Mouse (Mus musculus) left cerebral cortex, adult 8-10 months (tissue): ENCODE data around the gene Pfkfb4. TPM values are rescaled to one million over a fixed set of nuclear protein-coding genes. Genes with fewer than 3 reads are reported as not detected.

ENCODE experiments used
- DNase-seq, 2 experiments: peaks; one replicate each; pipeline ENCODE4 v3.0.0; 2022; ENCODE audit warnings: low spot score in 2 of 2
- total RNA-seq, 4 experiments: library from RNA; stranded (reverse); gene quantifications; 2 replicates each; pipeline ENCODE4 v1.2.4; 2022

The Pfkfb4 gene
- total RNA-seq, 4 experiments from 2014 or later, result 15.0 to 17.6 (median 15.2) TPM

DNA sequence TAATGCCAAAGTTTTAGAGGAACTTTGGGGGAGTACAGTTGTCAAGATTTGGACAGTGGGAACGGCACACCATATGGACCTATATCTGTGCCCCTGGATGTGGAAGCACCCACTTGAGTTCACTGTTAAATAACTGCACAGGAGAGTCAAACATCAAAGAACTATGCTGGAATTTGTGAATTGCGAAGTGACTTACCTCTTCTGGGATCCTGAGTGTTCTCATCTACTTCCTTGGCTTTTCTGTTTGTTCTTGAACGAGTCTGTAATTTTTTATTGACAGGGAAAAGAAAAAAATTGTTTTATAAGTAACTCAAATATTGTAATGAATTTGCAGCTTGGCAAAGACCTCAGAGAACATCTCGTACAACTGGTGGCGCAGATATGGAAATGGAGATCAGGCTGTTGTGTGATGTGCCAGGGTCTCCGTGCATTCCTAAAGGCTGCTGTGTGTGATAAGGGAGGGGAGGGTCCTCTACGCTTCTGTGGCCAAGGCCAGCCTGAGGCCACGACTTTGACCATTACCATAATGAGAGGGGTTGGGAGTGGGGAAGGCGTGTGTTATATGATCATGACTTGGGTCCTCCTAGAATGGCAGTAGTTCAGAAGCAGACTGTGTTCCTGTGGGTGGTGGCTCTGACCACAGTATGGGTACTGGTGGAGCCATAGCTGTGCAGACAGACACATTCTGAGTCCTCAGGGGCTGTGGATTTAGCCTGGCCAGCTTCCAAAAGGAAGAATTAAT lies 1.2 kb downstream of the Pfkfb4 start:
- no peak for DNase-seq

DNA sequence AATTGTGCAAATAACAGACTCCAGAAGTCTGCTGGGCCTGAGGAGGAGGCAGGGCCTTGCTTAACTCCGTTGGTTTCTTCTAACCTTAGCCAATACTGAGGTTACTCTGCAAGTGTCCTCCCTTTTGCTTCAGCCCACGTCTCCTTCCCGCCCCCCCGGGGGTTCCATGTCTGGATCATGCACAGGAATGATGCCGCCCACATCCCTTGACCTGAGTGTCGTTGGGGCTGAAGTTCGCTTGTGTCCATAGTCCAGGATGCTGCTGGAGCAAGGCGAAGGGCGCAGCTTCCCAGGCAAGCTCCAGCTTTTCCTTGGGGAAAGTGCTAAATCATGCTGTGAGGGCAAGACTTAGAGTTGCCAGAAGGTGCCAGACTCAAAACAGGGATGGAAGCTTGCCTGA lies 4.8 kb downstream of the Pfkfb4 start:
- no peak for DNase-seq

DNA sequence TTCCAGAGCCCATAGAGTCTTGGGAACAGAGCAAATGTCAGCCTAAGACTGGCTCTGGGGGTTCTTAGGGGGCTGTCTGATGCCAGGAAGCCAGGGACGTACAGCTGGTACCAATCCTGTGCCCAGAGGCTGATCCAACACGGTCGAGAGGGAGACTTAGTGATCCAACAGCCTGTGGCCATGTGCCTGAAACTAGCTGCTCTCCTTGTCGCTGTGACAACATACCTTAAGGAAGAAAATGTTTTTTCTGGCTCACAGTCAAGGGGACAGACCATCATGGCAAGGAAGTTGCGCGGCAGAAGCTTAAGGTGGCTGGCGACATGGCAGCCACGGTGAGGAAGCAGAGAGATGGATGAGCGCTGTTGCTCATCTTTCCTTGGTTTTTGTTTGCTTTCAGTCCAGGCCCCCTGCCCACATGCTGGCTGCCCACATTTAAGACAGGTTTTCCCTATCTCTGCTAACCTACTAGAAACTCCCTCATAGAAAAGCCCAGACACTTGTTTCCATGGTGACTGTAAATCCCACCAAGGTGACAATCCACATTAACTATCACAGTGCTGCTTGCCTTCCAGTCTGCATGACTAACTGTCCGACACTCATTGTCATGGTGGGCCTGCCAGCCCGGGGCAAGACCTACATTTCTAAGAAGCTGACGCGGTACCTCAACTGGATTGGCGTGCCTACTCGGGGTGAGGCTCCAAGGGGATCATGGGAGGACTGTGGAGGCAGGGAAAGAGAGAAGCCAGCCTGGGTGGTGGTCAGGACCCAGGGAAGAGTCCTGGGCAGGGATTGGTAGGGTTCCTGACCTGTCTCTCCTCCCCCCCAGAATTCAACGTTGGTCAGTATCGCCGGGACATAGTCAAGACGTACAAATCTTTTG lies 6.9 kb downstream of the Pfkfb4 start:
- DNase-seq, result no peak

DNA sequence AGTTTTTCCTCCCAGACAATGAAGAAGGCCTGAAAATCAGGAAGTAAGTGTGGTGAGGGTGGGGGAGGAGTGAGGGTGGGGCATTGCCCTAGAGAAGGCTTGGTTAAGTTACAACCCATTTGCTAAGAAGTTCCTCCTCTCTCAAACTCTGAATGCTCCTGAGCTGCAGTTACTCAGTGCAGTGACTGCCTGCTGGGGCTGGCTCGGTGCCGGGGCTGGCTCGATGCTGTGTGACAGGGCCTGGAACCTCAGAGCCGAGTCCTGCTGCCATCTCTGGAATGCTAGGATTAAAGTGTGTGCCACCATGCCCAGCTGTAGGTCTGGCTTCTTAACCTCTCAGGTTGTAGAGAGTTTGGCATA lies 7.6 kb downstream of the Pfkfb4 start:
- DNase-seq, result no peak

DNA sequence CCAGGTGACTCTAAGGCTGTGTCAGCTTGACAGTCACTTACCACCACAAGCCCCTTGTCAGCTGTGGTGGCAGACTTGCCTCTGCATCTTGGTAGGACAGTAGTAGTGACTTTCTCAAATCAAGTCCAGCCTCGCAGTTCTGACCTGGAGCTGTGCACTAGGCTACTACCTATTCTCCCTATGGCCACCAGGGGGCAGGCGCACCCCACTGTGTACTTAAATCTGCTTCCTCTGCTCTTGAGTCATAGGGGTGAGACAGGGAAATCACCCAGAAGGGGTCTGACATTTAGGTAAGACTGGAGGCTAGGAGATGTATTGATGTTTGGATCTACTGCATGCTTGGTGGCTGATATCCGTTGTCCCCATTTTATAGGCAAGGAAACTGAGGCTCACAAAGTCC lies 9.1 kb downstream of the Pfkfb4 start:
- DNase-seq, result no peak

DNA sequence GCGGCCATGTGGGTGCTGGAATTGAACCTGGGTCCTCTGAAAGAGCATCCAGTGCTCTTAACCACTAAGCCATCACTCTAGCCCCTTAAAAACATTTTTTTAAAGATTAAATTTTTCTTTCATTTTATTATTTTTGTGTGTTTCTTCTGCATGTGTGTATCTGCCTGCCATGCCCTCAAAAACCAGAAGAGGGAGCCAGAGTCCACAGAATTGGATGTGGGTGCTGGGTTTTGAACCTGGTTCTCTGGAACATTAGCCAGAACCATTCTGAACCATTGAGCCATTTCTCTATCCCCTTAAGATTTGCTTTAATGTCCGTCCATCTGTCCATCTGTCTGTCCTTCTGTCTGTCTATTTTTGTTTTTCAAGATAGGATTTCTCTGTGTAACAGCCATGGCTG lies 11.6 kb downstream of the Pfkfb4 start:
- no peak for DNase-seq

DNA sequence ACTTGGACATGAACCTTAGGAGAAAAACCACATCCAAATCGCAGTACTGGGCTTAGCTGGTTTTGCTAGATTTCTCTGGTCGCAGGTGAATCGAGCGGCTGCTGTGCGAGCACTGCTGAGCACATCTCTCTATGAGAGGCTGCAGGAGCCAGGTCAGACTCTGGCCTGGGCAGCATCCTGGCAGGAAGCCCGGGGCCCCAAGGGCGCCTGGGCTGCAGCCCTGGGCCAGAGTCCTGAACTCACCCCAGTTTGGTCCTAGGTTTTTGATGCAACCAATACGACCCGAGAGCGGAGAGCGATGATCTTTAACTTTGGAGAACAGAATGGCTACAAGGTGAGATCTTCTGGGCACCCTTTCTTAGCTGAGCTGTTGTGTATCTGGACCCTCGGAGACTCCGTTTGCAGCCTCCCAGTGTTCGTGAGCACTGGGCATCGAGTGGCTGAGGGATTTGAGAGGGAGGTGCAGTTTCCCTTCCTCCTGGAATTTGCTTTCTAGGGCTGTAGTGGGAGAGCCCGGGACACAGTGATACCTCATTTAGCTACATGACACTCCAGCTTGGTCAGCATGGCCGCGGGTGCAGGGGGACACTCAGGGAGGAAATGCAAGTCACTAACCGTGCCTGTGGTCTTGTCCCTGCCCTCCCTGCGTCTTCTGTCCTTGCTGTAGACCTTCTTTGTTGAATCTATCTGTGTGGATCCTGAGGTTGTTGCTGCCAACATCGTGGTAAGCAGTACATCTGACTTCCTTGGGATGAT lies 15.6 kb downstream of the Pfkfb4 start:
- no peak for DNase-seq

DNA sequence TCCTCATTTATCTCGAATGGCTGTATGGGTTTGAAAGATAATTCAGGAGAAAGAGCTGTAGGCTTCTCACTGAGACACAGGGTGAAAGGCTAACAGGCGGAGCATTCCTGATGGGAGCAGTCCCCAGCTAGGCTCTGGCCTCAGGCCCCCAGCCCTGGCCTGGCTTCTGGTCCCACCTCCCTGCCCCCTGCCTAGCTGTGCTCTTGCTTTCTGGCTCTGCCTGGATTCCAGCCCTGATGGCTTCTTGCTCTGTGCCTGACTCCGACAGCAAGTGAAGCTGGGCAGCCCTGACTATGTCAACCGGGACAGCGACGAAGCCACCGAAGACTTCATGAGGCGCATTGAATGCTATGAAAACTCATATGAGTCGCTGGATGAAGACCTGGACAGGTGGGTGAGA lies 16.5 kb downstream of the Pfkfb4 start:
- no peak for DNase-seq

DNA sequence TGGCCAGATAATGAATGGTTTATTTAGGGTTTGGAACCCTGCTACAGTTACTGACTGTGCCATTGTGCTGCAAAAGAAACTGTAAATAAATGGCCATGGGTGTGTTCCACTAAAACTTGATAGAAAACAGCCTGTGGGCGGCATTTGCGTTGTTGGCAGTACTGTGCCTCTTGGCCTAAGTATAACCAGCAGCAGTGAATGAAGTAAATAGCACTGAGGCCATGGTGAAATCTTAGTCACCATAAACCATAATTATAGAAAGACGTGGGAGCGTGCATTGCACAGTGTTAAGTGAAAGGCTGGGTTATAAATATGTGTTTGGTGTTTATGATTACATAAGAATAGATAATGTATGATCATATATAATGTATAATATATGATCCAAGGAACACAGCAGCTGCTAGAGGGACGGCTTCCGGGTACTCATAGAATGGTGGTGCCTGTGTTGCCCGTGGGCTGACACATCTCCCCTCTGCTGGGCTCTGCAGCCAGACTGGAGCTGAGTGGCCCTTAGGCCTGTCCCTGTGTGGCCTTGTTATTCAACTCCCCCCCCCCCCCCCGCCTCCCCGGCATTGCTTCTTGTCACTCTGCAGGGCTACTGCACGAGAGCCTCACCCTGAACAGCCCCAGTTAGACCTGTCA lies 17.5 kb downstream of the Pfkfb4 start:
- peak in 1 of 2 experiments; percentile 77 for DNase-seq

DNA sequence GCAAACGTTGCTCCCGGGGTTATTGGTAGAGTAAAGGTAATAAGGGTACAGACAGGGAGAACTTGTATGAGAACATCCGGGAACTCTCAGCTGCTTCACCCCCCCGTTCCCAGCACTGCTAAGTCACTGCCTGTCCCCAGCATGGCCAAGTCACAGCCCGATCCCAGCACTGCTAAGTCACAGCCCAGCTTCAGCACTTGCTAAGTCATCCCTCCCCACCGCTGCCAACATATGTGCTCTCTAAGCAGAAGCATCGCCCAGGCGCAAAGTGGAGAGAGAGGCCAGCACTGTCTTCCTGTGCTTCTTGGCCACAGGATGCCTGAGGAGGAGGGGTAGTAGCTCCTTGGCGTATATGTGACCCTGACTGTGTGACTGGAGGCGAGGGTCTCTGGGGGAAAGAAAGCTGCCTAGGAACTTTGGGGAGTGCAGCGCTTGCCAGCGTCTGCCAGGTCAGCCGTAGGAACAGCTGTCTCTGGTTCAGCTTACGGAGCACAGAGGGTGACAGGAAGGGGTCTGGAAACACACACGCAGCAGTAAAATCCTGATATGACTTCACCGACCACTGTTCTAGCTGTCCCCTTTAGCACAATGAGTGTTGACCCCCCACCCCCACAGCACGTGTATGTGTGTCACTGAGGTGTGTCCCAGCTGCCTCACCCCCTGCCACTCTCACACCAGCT lies 18.2 kb downstream of the Pfkfb4 start:
- peak in 1 of 2 experiments; percentile 75 for DNase-seq

DNA sequence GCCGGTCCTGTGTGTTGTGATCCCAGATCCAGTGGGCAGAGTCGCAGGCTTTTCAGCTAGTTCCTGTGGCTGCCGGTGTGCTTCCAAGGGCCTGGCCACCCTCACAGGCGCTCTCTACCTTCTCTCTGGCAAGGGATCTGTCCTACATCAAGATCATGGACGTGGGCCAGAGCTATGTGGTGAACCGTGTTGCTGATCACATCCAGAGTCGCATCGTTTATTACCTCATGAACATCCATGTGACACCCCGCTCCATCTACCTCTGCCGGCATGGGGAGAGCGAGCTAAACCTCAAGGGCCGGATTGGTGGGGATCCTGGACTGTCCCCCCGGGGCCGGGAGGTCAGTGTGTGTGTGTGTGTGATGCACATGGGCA lies 18.7 kb downstream of the Pfkfb4 start:
- no peak for DNase-seq

DNA sequence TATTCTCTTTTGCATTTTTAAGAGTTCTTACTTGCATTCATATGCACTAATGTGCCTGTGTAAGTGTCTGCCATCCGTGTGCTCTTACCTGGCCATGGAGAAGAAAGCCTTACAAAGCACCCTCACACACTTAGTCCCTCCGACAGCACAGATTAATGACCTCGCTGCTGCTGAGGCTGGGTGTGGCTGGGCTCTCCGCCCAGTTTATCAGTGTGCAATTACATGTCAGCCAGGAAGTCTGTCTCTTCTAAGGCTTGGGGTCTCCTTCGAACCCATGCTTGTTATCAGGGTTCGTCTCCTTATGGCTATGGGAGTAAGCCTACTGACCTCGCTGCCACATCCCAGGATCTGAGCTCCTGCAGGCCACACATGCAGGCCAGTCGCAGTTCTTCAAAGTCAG lies 23.8 kb downstream of the Pfkfb4 start:
- DNase-seq, result no peak

DNA sequence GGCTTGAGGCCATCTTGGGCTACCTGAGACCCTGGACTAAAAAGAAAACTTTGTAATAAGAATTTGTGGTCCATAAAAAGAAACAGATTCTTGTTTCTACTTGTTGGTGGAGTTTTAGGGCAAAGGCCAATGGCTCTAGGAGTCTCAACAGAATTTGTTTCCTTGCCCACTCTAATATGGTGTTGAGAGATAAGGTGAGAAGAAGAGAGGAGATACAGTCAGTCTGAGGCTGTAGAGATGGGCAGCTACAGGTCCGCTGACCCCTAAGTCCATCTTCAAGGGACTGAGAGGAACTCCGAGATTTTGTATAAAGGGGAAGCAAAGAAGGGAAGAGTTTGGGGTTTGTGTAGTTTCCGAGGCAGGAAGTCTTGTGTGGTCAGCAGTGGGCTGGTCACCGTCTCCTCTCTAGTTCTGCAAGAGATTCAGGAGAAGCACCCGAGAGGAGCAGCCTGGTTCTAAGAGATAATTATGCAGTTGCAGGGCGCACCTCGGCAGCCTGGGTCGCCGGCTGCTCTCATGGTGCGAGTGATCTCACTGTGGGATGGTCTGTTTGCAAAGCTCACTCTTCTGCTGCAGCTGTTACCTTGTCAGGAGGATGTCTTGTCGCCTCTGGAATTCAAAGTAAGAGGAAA lies 25.5 kb downstream of the Pfkfb4 start:
- DNase-seq, result no peak

DNA sequence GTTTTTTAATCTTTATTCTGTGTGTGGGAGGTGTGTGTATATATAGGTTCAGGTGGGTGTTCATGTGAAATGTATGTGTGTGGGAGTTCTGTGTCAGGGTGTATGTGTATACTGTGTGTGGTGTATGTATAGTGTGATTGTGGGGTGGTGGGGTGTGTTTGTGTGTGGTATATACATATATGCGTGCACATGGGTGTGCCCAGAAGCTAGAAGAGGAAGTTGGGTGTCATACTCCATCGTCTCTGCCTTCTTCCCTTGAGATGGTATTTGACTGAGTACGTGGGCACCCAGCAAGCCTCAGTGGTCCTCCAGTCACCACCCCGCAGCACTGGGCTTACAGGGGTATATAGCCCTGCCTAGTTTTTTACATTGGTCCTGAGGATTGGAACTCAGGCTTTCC lies 29.9 kb downstream of the Pfkfb4 start:
- DNase-seq, result peak in 1 of 2 experiments; percentile 16

DNA sequence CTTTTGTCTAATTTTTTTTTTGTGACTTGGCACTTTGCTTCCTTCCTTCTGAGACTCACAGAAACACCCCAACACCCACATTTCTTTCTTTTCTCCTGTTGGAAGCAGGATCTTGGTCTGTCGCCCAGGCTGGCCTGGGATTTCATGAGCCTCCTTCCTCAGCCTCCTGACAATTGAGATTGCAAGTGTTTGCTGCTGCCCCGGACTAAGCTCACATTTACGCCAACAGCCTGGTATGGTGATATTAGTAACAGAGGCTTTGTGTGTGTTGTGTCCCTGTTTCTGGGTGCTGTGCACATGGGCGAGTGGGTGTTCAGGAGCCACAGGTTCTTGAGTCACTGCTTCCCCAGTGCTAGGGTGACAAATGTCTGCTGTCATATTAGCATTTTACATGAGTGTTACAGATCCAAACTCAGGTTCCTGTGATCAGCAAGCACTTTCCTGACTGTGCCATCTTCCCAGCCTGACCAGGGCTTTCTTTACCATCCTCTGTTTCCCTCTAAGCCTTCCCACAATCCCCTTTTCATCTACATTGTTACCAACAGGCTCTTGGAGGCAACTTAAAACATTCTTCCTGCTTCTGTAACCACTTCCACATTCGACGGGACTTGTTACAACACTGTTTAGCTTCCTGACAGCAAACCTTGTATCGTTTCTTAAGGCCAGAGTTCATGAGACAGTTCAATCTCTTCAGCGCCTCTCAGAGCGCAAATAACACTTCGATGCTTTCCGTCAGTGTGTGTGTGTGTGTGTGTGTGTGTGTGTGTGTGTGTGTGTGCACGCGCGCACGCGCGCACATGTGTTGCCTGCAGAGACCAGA lies 31.5 kb downstream of the Pfkfb4 start:
- peak in 1 of 2 experiments; percentile 71 for DNase-seq

DNA sequence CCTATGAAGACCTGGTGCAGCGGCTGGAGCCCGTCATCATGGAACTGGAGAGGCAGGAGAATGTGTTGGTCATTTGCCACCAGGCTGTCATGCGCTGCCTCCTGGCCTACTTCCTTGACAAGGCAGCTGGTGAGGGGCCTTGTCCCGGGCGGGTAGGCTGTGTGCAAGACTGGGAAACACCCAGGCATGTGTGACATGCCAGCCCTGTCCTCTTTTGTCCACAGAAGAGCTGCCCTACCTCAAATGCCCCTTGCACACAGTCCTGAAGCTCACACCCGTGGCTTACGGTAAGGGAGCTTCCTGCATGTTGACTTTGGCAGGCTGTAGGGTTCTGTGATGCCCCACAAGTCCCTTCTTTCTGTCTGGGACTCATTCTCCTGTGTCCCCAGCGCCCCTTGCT lies 35.9 kb downstream of the Pfkfb4 start:
- no peak for DNase-seq

DNA sequence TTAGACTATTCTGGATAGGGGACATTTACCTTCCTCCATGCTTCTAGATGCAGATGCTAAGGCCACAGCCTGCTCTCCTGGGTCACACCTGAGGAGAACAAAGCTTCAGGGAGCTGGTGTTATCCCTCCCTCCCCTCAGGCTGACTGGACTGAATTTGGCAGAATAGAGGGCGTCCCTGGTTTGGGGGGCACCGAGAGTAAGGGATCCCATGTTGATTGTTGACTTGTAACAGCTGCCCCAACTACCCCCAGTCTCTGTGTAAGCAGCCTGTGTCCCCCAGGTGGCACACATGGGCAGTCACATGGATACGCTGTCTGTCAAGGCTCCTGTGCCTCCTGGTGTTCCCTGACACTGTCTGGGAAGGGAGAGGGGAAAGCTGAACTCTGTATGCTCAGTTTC lies 36.8 kb downstream of the Pfkfb4 start:
- DNase-seq, result no peak

DNA sequence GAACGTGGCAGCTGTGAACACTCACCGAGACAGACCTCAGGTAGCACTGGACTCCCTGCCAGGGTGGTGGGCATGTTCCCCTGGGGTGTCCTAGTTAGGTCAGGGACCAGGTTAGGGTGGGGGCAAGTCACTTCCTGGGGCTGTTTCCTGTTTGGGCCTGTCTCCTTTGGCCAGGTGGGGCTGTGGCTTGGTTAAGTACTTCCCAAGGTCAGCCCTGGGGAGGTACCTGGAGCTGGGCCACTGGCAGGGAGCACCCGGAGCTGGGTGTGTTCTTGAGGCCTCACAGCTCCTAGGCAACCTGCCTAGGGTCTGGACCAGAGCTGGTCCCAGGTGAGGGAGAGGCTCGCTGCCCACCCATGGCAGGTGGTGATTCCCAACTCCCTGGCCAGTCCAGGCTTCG lies 37.3 kb downstream of the Pfkfb4 start:
- no peak for DNase-seq

DNA sequence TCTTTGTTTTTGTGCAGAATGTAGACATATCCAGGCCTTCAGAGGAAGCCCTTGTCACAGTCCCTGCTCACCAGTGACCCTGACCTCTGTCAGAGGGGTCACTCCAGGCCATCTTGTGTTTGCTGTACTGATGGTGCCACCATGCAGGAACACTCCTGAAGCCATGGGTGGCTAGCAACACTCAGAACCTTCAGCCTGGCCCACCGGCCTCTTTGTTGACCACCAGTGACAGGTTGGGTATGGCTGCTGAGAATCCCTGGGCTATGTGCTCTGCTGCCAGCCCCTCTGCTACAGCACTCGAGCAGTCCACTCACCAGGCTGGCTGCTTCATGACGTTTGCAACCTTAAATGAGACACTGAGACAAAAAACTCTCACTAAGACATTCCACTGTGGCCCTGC lies 38.7 kb downstream of the Pfkfb4 start:
- DNase-seq, result no peak

DNA sequence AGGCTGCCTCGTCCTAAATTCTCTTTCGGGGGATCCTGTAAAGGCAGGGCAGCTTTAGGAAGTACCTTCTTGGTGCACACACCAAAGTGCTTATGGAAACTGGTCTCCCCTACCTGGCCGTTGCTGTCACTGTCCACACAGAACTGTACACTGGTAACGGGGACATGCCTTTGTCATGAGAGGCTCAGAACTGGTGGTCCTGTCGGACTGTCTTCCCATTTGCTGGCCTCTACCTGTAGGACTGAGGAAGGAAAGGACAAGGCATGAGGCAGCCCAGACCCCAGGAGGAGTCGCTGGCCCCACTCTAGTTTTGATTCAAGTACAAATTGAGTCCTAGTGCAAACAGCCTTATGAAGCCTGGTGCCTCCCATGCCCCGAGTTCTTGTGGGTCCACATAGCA lies 39.4 kb downstream of the Pfkfb4 start:
- no peak for DNase-seq
